Mouse (Mus musculus) liver, embryonic 15.5 days (tissue): ENCODE results near the gene Pdcd1lg2. TPM values are rescaled to one million over a fixed set of nuclear protein-coding genes. Genes with fewer than 3 reads are reported as not detected.

ENCODE experiments used
- ATAC-seq: fragments of 200-750 bp; cut with Nextera tagmentation; 2 replicates; pipeline ENCODE4 v1.8.0; 2017; ENCODE audit warnings: moderate number of reproducible peaks, mild to moderate bottlenecking, moderate library complexity; ENCODE audit not compliant: insufficient read depth
- H3K27ac ChIP-seq: fragments of 300-500 bp; sonication (generic); replicated peaks from 2 replicates; pipeline ENCODE4 v1.5.1; 2015; ENCODE audit warnings: mild to moderate bottlenecking, inconsistent platforms
- H3K27me3 ChIP-seq: fragments of 300-500 bp; sonication (generic); 2 replicates; pipeline ENCODE4 v1.6.1; 2015; ENCODE audit warnings: mild to moderate bottlenecking, inconsistent platforms
- H3K36me3 ChIP-seq: fragments of 300-500 bp; sonication (generic); replicated peaks from 2 replicates; pipeline ENCODE4 v1.6.1; 2015; ENCODE audit warnings: moderate library complexity, mild to moderate bottlenecking, inconsistent platforms
- H3K4me1 ChIP-seq: fragments of 300-500 bp; sonication (generic); replicated peaks from 2 replicates; pipeline ENCODE4 v1.6.1; 2015; ENCODE audit warnings: inconsistent platforms
- H3K4me2 ChIP-seq: fragments of 300-500 bp; sonication (generic); 2 replicates; pipeline ENCODE4 v1.6.1; 2015; ENCODE audit warnings: moderate library complexity, mild to moderate bottlenecking, inconsistent platforms
- H3K4me3 ChIP-seq: fragments of 300-500 bp; sonication (generic); replicated peaks from 2 replicates; pipeline ENCODE4 v1.5.1; 2015; ENCODE audit warnings: mild to moderate bottlenecking, inconsistent platforms
- H3K9ac ChIP-seq: fragments of 300-500 bp; sonication (generic); 2 replicates; pipeline ENCODE4 v1.6.1; 2015; ENCODE audit warnings: moderate library complexity, mild to moderate bottlenecking, inconsistent platforms
- H3K9me3 ChIP-seq: fragments of 300-500 bp; sonication (generic); replicated peaks from 2 replicates; pipeline ENCODE4 v1.6.1; 2016; ENCODE audit warnings: inconsistent platforms
- WGBS: fragments of 180-500 bp; shearing (Covaris S2); methylation state at CpG from one replicate; pipeline ENCODE4 v1.1.7; 2015; ENCODE audit warnings: mixed read lengths; ENCODE audit not compliant: insufficient replicate concordance; 5-methylcytosine and 5-hydroxymethylcytosine counted together
- polyA plus RNA-seq: library from polyadenylated mRNA; unstranded; fragments of >200 nt; fragmentation: Nextera tagmentation; extraction: Ambion mirVana; gene quantifications from 2 replicates; pipeline ENCODE4 v1.2.1, GENCODE M21; 2015

Gene Pdcd1lg2
- polyA plus RNA-seq, 1 experiment from 2014 or later = not detected

GRCm38 (mm10) chr19:29454141-29454601, 43.5 kb downstream of the Pdcd1lg2 start:
- WGBS = 19% methylated on average over 10 of the region's 10 CpGs
- H3K4me2 ChIP-seq = no peak overlapping the region
- no peak overlapping the region for H3K4me3 ChIP-seq
- no peak overlapping the region for H3K27ac ChIP-seq
- no peak for ATAC-seq
- H3K9ac ChIP-seq = no peak overlapping the region
- no peaks in the 10 kb centered on the region for H3K9me3 ChIP-seq
- no peaks in the 10 kb centered on the region for H3K4me1 ChIP-seq
- H3K27me3 ChIP-seq = no peaks in the 10 kb centered on the region
- no peaks in the 10 kb centered on the region for H3K36me3 ChIP-seq

- ATAC-seq = no peak
- no peaks in the 10 kb centered on the region for H3K36me3 ChIP-seq
- no peaks in the 10 kb centered on the region for H3K27me3 ChIP-seq
- H3K27ac ChIP-seq = no peak overlapping the region
- H3K4me3 ChIP-seq = no peak overlapping the region
- H3K9ac ChIP-seq = no peak overlapping the region
- WGBS = 47% methylated on average over 1 of the region's 1 CpGs
- no peaks in the 10 kb centered on the region for H3K9me3 ChIP-seq
- no peak overlapping the region for H3K4me2 ChIP-seq
- H3K4me1 ChIP-seq = no peaks in the 10 kb centered on the region
These were observed 44.4 kb downstream of the Pdcd1lg2 start for GRCm38 (mm10) chr19:29455156-29455555.

DNA sequence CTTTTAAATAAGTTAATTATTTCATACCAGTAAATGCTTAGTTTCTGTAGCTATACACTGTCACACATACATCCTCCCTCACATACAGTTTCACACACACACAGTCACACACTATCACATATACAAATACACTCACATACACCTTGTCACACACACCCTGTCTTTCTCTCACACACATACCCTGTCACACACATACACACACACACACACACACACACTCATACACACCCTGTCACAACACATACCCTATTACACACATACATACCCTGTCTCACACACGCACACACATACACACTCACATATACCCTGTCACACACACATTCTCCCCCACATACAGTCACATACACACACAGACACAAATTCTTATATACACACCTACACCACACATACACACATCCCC, 47.3 kb downstream of the Pdcd1lg2 start:
- H3K4me1 ChIP-seq = no peaks in the 10 kb centered on the region

GRCm38 (mm10) chr19:29462462-29462861, 51.7 kb downstream of the Pdcd1lg2 start:
- Histone ChIP-seq H3K4me2 (no peak overlapping the region), H3K27me3 (no peaks in the 10 kb centered on the region), H3K27ac (no peak overlapping the region), H3K4me1 (no peaks in the 10 kb centered on the region), H3K4me3 (no peak overlapping the region), H3K9me3 (no peaks in the 10 kb centered on the region), H3K36me3 (no peaks in the 10 kb centered on the region), H3K9ac (no peak overlapping the region)
- no peak for ATAC-seq
- 43% methylated on average over 4 of the region's 4 CpGs for WGBS

More for the DNA sequence above, 47.3 kb downstream of the Pdcd1lg2 start:
- Histone ChIP-seq H3K4me3 (no peak overlapping the region), H3K36me3 (no peaks in the 10 kb centered on the region), H3K27ac (no peak overlapping the region), H3K9me3 (no peaks in the 10 kb centered on the region), H3K9ac (no peak overlapping the region), H3K27me3 (no peaks in the 10 kb centered on the region), H3K4me2 (no peak overlapping the region)
- WGBS = 65% methylated on average over 1 of the region's 1 CpGs
- no peak for ATAC-seq

DNA sequence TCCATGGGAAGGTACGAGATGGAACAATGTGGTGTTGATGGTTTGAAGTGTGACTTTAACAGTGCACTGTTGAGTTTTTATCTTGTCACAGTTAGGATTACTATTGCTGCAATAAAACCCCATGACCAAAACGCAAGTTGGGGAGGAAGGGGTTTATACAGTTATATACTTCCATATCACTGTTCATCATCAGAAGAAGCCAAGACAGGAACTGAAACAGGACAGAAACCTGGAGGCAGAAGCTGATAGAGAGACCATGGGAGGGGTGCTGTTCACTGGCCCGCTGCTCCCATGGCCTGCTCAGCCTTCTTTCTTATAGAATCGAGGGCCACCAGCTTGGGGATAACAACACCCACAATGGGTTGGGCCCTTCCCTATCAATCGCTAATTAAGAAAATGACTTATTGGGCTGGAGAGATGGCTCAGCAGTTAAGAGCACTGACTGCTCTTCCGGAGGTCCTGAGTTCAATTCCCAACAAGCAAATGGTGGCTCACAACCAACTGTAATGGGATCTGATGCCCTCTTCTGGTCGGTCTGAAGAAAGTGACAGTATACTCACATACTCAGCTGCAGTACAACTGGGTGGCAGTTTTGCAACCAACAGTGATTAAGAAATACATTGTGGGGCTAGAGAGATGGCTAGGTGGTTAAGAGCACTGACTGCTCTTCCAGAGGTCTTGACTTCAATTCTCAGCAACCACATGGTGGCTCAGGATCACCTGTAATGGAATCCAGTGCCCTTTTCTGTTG, 53.1 kb downstream of the Pdcd1lg2 start:
- Histone ChIP-seq H3K4me3 (no peak overlapping the region), H3K9ac (no peak overlapping the region), H3K27me3 (no peaks in the 10 kb centered on the region), H3K4me1 (peaks cover 5% of the 10 kb centered on the region), H3K9me3 (no peaks in the 10 kb centered on the region), H3K36me3 (no peaks in the 10 kb centered on the region), H3K27ac (no peak overlapping the region), H3K4me2 (no peak overlapping the region)
- WGBS = 75% methylated on average over 7 of the region's 7 CpGs
- no peak for ATAC-seq

- ATAC-seq = no peak
- Histone ChIP-seq H3K27ac (no peak overlapping the region), H3K9me3 (no peaks in the 10 kb centered on the region)
These were observed 56.1 kb downstream of the Pdcd1lg2 start for GRCm38 (mm10) chr19:29466819-29467218.

GRCm38 (mm10) chr19:29468941-29469685, 58.4 kb downstream of the Pdcd1lg2 start:
- Histone ChIP-seq H3K36me3 (no peaks in the 10 kb centered on the region), H3K4me3 (no peak overlapping the region), H3K27ac (0 out of 2 replicates have a peak overlapping the region, but pooled peaks have one; percentile 2), H3K27me3 (no peaks in the 10 kb centered on the region), H3K4me2 (no peak overlapping the region), H3K9me3 (no peaks in the 10 kb centered on the region), H3K9ac (no peak overlapping the region), H3K4me1 (peaks cover 36% of the 10 kb centered on the region)
- ATAC-seq = no peak
- WGBS = 63% methylated on average over 10 of the region's 10 CpGs

More at GRCm38 (mm10) chr19:29466819-29467218, 56.1 kb downstream of the Pdcd1lg2 start:
- Histone ChIP-seq H3K27me3 (no peaks in the 10 kb centered on the region), H3K4me1 (peaks cover 26% of the 10 kb centered on the region), H3K4me3 (no peak overlapping the region), H3K4me2 (no peak overlapping the region), H3K9ac (no peak overlapping the region), H3K36me3 (no peaks in the 10 kb centered on the region)
- 35% methylated on average over 9 of the region's 9 CpGs for WGBS

GRCm38 (mm10) chr19:29469686-29470254, 59.1 kb downstream of the Pdcd1lg2 start:
- 0 out of 2 replicates have a peak overlapping the region, but pooled peaks have one; percentile 2 for H3K27ac ChIP-seq
- H3K27me3 ChIP-seq = no peaks in the 10 kb centered on the region

GRCm38 (mm10) chr19:29470652-29471051, 59.9 kb downstream of the Pdcd1lg2 start:
- no peak overlapping the region for H3K9ac ChIP-seq
- H3K4me2 ChIP-seq = no peak overlapping the region
- WGBS = 63% methylated on average over 4 of the region's 4 CpGs
- ATAC-seq = no peak
- no peaks in the 10 kb centered on the region for H3K27me3 ChIP-seq
- no peaks in the 10 kb centered on the region for H3K36me3 ChIP-seq
- no peaks in the 10 kb centered on the region for H3K9me3 ChIP-seq
- peaks cover 42% of the 10 kb centered on the region for H3K4me1 ChIP-seq
- no peak overlapping the region for H3K4me3 ChIP-seq
- no peak overlapping the region for H3K27ac ChIP-seq

More at GRCm38 (mm10) chr19:29469686-29470254, 59.1 kb downstream of the Pdcd1lg2 start:
- 61% methylated on average over 2 of the region's 2 CpGs for WGBS
- peaks cover 36% of the 10 kb centered on the region for H3K4me1 ChIP-seq
- no peaks in the 10 kb centered on the region for H3K9me3 ChIP-seq
- H3K4me2 ChIP-seq = no peak overlapping the region
- no peak for ATAC-seq
- H3K9ac ChIP-seq = no peak overlapping the region
- no peak overlapping the region for H3K4me3 ChIP-seq
- H3K36me3 ChIP-seq = no peaks in the 10 kb centered on the region

- H3K27me3 ChIP-seq = no peaks in the 10 kb centered on the region
These were observed 61.7 kb downstream of the Pdcd1lg2 start for GRCm38 (mm10) chr19:29472424-29472823.

DNA sequence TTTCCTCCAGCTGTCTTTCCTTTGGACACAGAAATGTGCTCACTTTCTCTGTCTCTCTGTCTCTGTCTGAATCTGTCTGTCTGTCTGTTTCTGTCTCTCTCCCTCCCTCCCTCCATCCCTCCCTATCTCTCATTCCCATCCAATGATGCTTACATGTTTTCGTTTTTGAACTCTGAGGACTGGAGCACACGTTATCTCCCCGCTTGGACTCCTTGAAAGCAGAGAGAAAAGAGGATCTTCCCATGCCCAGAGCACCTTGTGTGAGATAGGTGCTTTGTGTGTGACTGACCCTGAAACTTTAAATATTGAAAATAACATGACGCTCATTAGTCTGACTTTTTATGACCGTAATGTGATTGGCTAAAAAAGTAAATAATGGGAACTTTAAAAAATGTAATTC, 62.2 kb downstream of the Pdcd1lg2 start:
- H3K9me3 ChIP-seq = no peaks in the 10 kb centered on the region
- ATAC-seq = no peak
- H3K4me2 ChIP-seq = no peak overlapping the region
- 60% methylated on average over 5 of the region's 5 CpGs for WGBS
- H3K9ac ChIP-seq = no peak overlapping the region
- no peak overlapping the region for H3K4me3 ChIP-seq
- H3K27me3 ChIP-seq = no peaks in the 10 kb centered on the region
- H3K4me1 ChIP-seq = peaks cover 42% of the 10 kb centered on the region
- H3K27ac ChIP-seq = no peak overlapping the region
- no peaks in the 10 kb centered on the region for H3K36me3 ChIP-seq

More at GRCm38 (mm10) chr19:29472424-29472823, 61.7 kb downstream of the Pdcd1lg2 start:
- 28% methylated on average over 8 of the region's 8 CpGs for WGBS
- no peak overlapping the region for H3K4me2 ChIP-seq
- no peaks in the 10 kb centered on the region for H3K9me3 ChIP-seq
- no peak overlapping the region for H3K9ac ChIP-seq
- no peak overlapping the region for H3K4me3 ChIP-seq
- no peaks in the 10 kb centered on the region for H3K36me3 ChIP-seq
- H3K27ac ChIP-seq = no peak overlapping the region
- ATAC-seq = peak; percentile 44; the same call in 1 of the 2 replicates
- peaks cover 42% of the 10 kb centered on the region for H3K4me1 ChIP-seq
